Mouse (Mus musculus) layer of hippocampus, adult 8-10 months (tissue): ENCODE measurements around the gene Nrxn3. TPM values are rescaled to one million over a fixed set of nuclear protein-coding genes. Genes with fewer than 3 reads are reported as not detected.

Source experiments
- DNase-seq, 2 experiments: peaks; one replicate each; pipeline ENCODE4 v3.0.0; 2022; ENCODE audit warnings: low spot score in 2 of 2
- total RNA-seq, 4 experiments: library from RNA; stranded (reverse); gene quantifications; 2 replicates each; pipeline ENCODE4 v1.2.4; 2022

The Nrxn3 gene
- total RNA-seq, 4 experiments from 2014 or later, result 173 to 206 (median 191) TPM

DNA sequence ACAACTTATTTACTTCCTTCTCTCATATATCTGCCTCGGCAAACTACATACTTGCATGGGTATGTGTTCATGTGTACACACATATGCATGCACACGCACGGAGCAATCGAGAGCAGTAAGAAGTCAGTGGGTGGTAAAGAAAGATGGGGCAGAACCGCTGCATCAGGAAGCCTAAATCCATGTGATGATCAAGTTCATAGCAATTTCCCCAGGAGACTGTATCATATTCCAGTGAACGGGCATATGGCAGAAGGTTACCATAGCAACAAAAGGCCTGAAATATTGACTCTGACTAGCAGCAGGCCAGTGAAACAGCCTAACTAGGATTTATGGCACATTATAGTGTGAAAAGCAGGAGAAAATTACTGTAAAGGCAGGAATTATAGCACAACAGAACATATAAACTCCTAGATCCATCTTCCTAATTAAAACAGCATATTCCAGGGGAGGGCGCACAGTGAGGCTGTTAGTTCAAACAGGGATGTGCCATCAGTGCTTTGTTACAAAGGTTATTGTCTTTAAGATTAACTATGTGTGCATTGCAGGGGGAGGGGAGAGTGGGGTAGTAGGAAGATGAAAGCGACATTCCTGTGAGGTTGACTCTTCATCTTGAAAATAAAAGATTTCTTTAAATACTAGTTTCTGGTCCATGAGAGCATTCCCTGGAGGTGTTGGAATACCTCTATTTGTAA, 1195.6 kb downstream of the Nrxn3 start:
- DNase-seq, result no peak

- DNase-seq, result no peak
Observed at GRCm38 (mm10) chr12:89932338-89932737, 1209.7 kb downstream of the Nrxn3 start.

DNA sequence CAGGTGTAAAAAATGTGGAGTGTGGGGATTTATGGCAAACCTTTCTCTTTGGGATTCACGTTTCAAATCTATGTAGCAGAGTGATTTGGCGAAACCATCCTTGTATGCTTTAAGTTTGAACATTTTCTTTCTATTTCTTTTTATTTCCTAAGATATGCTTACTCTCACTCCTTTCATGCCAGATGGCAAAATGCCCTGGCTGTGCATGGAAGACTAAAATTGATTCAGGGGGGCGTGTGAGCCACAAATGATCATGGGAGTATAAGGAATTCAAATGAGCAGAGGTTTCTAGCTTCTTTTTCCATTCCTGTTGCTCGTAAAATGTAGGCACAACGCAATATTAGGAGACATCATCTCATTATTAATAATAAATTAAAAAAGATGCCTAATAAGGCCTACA, 1211.0 kb downstream of the Nrxn3 start:
- no peak for DNase-seq

DNA sequence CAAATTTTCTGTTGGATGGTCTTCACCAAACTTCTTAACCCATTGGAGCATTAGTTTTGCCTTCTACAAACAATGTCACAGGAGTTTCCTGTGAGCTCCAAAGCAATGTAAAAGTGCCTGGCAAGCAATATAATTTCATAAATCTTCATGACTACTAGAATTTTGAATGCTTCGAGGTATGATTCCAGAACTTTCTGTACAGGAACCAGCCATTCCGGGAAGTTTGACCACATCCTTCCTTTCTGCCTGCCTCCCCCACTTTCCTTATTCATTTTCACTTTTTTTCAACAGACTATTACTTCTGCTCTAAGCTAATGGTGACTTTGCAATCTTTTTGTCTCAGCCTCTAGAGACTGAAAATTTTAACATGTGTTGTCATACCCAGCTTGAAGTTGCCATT, 1218.1 kb downstream of the Nrxn3 start:
- DNase-seq, result no peak

- DNase-seq, result no peak
Observed at GRCm38 (mm10) chr12:89945911-89946502, 1223.3 kb downstream of the Nrxn3 start.

DNA sequence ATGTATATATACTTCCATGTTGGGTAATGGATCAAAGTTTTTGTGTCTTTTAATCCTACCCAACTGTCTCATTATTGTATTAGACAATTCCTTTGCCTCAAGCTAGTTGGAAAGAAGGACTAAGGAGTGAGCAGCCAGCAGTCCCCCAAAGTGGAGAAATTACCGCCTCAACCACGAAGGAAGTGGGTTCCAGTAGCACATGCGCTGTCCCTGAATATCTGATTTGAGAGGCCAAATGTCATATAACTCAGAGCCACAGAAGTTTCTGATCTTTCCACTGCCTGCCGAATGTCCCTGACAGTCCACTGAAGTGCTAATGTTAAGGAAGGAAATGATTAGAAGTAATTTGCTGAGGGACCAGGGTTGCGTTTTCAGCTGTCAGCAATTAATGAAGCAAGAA, 1223.8 kb downstream of the Nrxn3 start:
- no peak for DNase-seq

GRCm38 (mm10) chr12:89953237-89953636, 1230.6 kb downstream of the Nrxn3 start:
- no peak for DNase-seq

- DNase-seq, result no peak
Observed at GRCm38 (mm10) chr12:89953649-89954048, 1231.0 kb downstream of the Nrxn3 start.

GRCm38 (mm10) chr12:89954441-89955070, 1231.9 kb downstream of the Nrxn3 start:
- no peak for DNase-seq

GRCm38 (mm10) chr12:89963073-89963472, 1240.4 kb downstream of the Nrxn3 start:
- no peak for DNase-seq

GRCm38 (mm10) chr12:89976648-89977047, 1254.0 kb downstream of the Nrxn3 start:
- DNase-seq, result no peak

GRCm38 (mm10) chr12:89977479-89977878, 1254.8 kb downstream of the Nrxn3 start:
- no peak for DNase-seq

GRCm38 (mm10) chr12:89979190-89979589, 1256.5 kb downstream of the Nrxn3 start:
- no peak for DNase-seq

DNA sequence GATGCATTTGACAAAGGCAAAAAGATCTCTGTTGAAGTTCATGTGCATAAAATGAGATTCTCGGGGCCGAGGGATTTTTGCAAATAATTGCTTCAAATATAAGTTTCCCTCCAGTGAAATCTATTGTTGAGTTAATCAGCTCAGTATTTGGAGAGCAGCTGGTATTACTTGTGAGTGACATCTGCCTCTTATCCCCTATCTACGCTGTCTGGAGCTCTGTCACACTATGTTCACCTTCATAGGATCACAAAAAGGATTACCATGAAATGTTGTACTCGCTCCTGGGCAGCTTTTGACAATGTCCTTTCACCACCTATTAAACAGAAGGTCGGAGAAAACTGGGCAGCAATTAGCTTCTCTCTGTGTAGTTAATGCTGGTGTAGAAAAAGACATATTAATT, 1259.8 kb downstream of the Nrxn3 start:
- no peak for DNase-seq

GRCm38 (mm10) chr12:89983399-89983798, 1260.7 kb downstream of the Nrxn3 start:
- DNase-seq, result no peak

GRCm38 (mm10) chr12:89986219-89986618, 1263.5 kb downstream of the Nrxn3 start:
- DNase-seq, result no peak

DNA sequence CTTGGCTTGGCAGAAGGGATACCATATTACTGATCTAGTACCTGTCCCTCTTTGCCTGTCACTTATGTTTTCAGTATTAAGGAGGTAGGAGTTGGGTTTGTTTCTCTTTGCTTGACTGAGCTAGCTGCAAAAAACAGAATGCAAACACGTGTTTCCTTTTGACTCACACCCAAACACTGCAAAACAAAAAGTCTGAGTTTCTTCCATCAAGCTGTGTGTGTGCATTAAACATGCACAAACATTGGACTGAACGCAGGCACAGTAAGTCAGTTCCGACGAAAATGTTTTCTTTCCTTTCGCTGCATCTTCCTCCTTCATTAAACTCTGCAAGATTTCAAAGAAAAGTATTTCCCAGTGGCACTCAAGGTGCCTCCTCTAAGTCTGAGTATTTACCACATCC, 1270.6 kb downstream of the Nrxn3 start:
- no peak for DNase-seq

- no peak for DNase-seq
Observed at GRCm38 (mm10) chr12:89995392-89995791, 1272.7 kb downstream of the Nrxn3 start.

DNA sequence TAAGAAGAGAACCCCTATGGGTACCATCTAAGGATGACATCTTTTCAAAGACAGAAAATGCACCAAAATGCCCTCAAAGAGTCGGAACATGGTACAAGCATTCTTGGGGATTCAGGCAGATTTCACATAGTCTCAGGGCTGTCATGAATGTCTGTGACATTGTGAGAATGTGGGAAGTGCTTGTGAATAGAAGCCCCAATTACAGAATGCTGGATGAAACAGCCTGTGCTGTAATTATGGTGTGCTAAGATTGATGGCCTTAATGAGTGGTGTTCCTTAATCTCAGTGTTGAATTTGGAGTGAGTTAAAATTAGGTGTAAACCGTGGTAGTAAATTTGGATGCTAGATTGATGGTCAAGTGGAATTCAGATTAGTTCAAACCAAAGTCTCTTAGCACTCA, 1287.6 kb downstream of the Nrxn3 start:
- DNase-seq, result no peak

DNA sequence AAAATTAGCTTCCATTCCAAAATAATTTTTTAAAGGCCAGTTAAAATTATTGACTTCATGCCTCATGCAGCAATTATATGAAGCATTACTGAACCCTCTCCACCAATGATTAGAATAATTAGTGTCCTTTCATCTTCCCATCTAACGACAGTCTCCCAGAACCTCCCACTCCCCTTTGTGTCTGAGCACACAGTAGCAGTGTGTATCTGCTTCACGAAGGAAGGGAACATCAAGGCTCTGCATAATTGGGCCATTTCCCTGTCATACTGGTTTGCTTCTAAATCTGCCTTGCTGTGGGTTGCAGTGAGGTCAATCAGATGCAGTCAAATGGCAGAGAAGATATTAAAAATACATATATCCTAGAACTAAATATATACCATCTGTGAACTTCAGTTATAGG, 1291.3 kb downstream of the Nrxn3 start:
- DNase-seq, result no peak

- DNase-seq, result no peak
Observed at GRCm38 (mm10) chr12:90027023-90027422, 1304.3 kb downstream of the Nrxn3 start.

GRCm38 (mm10) chr12:90041038-90041437, 1318.4 kb downstream of the Nrxn3 start:
- no peak for DNase-seq

GRCm38 (mm10) chr12:90056256-90056655, 1333.6 kb downstream of the Nrxn3 start:
- DNase-seq, result no peak
